Mouse (Mus musculus): ENCODE data around the gene Fuca1.

Fuca1 gene

GRCm38 (mm10) chr4:135951505-135951904, 31.0 kb downstream of the Fuca1 start:
- DNase-seq (ENCODE audit: low read depth in 1 of 2, low spot score in 2 of 2): no peak

DNA sequence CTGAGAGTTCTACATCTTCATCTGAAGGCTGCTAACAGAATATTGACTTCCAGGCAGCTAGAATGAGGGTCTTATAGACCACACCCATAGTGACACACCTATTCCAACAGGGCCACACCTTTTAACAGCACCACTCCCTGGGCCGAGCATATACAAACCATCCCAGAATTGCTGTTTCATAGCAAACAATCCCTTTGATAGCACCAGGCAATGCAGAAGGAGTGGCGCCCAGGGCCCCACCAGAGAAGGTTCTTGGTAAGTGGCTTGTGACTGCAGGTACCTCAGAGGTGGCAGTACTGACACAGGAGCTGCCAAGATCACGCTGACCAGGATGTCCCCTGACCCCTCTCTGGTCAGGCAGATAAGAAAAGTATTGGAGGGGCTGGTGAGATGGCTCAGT, 32.6 kb downstream of the Fuca1 start:
- DNase-seq (ENCODE audit: low read depth in 1 of 2, low spot score in 2 of 2): no peak

- DNase-seq (ENCODE audit: low read depth in 1 of 2, low spot score in 2 of 2): peak in 1 of 2 experiments; percentile 64
Measured at GRCm38 (mm10) chr4:135954241-135954640, 33.7 kb downstream of the Fuca1 start.

- no peak for DNase-seq (ENCODE audit: low read depth in 1 of 2, low spot score in 2 of 2)
Measured at GRCm38 (mm10) chr4:135955886-135956285, 35.4 kb downstream of the Fuca1 start.

DNA sequence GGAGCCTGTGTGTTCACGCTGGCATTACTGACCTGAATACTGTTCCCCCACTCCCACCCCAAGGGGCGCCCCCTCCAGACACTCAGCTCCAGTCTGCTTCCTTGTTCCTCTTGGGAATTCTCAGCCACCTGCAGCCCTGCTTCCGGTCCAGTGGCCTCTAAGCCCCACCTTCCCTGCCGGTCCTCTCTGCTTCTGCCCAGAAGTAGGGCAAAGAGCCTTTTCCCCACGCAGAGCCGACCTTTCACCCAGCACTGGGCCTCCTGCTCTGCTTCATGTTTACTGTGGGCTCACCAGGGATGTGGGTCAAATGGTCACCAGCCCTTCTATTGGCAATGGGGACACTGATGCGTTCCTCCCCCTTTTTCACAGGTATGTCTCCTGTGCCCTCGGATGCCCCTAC, 37.8 kb downstream of the Fuca1 start:
- DNase-seq (ENCODE audit: low read depth in 1 of 2, low spot score in 2 of 2): no peak

GRCm38 (mm10) chr4:135960717-135961116, 40.2 kb downstream of the Fuca1 start:
- DNase-seq (ENCODE audit: low read depth in 1 of 2, low spot score in 2 of 2): peak; percentile 58 to 67

GRCm38 (mm10) chr4:135961709-135962108, 41.2 kb downstream of the Fuca1 start:
- DNase-seq (ENCODE audit: low read depth in 1 of 2, low spot score in 2 of 2): no peak

GRCm38 (mm10) chr4:135962198-135962597, 41.7 kb downstream of the Fuca1 start:
- no peak for DNase-seq (ENCODE audit: low read depth in 1 of 2, low spot score in 2 of 2)

DNA sequence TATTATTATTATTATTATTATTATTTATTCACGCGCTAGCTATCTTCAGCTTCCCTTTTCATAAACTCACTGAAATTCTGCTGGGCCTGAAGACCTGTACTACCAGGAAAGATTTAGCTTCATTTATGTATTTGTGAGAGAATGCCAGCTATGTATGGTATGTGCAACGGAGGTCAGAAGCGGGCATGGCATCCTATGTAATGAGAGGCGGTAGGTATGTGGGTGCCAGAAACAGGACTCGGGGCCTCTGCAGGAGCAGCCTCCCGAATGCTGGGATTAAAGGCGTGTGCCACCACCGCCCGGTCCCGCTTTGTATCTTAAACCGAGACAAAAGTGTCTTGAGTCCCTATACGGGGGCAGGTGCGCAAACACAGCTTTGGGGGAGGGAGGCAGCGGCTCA, 42.4 kb downstream of the Fuca1 start:
- no peak for DNase-seq (ENCODE audit: low read depth in 1 of 2, low spot score in 2 of 2)

DNA sequence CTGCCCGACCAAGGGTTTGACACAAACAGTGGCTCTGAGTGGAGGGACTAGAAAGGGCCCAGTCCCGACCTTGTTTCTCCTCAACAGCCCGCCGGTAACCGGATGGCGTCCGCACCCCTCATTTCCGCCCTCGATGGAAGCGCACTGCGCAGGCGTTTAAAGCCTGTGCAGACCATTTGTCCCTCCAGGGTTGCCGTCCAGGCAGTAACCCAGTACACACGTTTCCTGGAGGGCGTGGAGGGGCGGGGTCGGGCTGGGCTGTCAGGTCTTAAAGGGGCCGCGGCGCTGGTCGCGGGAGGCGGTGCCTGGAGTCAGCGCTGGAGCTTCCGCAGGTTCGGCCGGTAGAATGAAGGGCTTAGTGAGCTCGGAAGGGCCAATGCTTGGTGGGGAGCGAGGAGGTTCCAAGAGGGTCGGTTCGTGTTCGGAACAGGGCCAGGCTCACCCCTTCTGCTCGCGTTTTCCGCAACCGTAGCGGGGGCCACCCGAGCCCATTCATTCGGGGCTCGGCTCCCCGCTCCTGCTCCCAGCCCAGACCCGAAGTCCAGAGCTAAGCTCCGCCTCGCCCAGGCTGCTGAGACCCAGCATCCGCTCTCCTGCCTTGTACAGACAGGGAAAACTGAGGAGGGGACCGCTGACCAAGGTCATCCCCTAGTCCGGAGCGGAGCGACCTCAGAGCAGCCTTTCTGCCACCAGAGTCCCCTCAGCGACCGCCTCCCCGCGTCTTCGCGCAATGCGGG, 43.1 kb downstream of the Fuca1 start, which contains the start of gene Gale:
TSS of gene Gale (plus strand) at position 271 of the 737 bp plus-strand sequence.
- DNase-seq (ENCODE audit: low read depth in 1 of 2, low spot score in 2 of 2): peak; percentile 74 to 84

GRCm38 (mm10) chr4:135964426-135964825, 43.9 kb downstream of the Fuca1 start:
- no peak for DNase-seq (ENCODE audit: low read depth in 1 of 2, low spot score in 2 of 2)

GRCm38 (mm10) chr4:135965113-135965512, 44.6 kb downstream of the Fuca1 start:
- DNase-seq (ENCODE audit: low read depth in 1 of 2, low spot score in 2 of 2): no peak

GRCm38 (mm10) chr4:135966283-135966682, 45.7 kb downstream of the Fuca1 start:
- no peak for DNase-seq (ENCODE audit: low read depth in 1 of 2, low spot score in 2 of 2)

DNA sequence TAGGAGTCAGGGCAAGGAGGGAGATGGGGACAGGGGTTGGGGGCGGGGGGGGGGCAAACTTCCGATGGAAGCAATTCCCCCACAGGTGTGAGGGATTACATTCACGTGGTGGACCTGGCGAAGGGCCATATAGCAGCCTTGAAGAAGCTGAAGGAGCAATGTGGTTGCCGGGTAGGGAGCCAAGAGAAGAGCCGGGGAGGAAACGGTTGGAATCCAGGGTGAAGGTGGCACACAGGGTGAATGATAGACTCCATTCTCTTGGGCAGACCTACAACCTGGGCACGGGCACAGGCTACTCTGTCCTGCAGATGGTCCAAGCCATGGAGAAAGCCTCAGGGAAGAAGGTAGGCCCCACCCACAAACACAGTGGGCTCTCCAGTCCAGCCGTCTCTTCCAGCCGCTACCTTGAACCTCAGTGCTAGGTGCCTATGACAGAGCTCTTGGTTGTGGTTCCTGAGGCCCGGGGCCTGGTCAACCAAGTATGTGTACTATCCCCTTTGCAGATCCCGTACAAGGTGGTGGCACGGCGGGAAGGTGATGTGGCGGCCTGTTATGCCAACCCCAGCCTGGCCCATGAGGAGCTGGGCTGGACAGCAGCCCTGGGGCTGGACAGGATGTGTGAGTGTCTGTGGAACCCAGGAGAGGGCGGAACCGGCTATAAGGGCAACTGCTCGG, 46.7 kb downstream of the Fuca1 start:
- DNase-seq (ENCODE audit: low read depth in 1 of 2, low spot score in 2 of 2): no peak

DNA sequence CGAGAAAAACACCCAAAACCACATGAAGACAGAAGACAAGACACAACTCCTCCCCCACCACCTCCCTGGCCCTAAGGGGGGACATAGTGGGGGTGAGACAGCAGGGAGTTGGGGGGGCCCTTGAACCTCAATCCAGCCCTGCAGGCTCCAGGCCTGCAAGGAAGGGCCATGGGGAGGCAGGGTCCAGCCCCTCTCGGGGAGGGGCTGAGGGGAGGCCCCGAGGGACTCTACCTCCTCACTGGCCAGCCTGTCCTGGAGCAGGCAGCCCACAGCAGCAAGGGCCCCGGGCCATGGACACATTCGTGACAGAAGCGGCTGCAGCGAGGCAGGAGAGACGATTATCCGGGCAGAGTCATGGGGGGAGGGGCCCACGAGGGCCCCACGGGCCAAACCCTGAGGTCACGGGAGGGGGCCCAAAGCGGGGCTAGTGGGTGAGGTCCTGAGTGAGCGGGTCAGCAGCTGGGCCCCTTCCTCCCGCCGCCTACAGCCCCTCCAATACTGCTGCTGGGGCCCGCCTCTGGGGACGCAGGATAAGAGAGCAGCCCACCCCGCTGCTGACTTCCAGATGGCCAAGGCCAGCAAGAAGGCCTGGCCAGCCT, 47.8 kb downstream of the Fuca1 start:
- DNase-seq (ENCODE audit: low read depth in 1 of 2, low spot score in 2 of 2): no peak

DNA sequence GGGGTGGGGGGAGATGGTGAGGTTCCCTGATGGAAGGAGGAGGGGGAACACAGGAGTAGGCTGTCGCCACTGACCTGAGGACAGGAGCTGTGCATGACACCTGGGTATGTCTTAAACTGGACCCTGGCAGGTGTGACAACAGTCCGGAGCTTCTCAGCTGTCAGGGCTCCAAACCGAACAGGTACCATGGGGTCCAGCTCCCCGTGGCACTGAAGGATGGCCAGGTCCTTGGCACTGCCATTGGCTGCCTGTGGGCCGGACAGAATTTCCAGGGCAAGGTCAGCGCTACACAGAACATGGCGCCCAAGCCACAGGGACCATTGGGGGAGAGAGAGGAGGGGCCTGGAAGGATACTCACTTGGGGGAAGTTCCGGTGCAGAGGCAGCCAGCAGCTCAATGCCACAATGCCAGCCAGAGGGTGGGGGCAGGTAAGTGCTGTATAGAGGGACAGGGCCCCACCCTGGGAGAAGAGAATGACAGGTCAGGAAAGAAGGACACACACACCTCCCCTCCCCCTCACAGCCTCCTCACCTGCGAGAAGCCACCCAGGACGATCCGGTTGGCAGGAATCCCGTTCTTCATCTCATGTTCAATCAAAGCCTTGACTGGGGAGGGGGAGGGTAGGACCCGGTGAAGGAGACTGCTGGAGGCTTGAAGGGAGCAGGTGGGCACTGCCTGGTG, 48.7 kb downstream of the Fuca1 start:
- DNase-seq (ENCODE audit: low read depth in 1 of 2, low spot score in 2 of 2): no peak

- DNase-seq (ENCODE audit: low read depth in 1 of 2, low spot score in 2 of 2): no peak
Measured at GRCm38 (mm10) chr4:135970585-135970984, 50.0 kb downstream of the Fuca1 start.

DNA sequence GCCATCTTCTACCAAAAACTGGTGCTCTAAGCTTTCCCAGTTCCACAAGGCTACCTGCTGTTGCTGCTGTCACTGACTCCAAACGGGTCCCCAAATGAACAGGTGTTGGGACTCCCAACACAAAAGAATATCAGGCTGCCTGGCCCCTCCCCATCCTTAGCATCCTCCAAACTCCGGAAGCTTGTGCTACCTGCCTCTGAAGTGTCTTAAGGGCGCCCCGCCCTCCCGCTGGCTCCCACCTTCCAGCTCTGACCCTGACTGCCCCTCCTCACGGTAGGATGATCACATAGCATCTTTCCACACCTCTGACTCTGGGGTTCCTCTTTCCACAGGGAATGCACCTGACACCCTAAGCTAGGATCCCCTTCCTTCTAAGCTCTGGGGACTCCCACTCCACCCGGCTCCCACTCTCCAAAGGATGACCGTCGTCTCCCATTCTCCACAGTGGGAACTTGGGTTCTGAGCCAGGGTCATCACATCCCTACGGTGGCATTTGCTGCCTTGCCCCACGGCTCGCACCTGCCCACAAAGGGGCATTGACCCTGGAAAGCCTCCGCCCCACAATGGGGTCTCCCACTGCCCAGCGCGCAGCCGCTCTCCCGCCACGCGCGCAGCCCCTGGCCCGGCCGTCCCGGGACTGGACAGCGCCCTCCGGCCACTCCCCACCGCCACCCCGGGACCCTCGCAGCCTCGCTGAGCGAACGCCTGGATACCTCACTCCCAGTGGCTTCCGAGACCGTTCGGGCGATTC, 51.4 kb downstream of the Fuca1 start:
- DNase-seq (ENCODE audit: low read depth in 1 of 2, low spot score in 2 of 2): no peak

DNA sequence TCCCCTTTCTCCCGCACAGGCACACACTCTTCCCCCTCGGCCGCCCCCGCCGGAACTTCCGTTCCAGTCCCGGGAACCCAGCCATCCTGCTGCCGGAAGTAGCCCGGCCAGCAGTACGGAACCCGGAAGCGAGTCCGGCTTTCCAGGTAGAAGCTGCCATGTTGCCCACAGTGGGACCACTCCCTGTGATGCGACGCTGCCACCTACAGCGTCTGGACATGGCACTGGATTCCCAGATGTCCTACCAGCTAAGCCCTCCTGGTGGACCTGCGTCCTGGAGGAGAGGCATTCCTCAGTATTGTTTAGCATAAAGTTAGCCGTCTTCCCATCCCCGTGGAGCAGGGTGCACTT, 52.0 kb downstream of the Fuca1 start, which contains the start of gene Lypla2:
TSS of gene Lypla2 (minus strand) at position 71 of the 351 bp plus-strand sequence.
- peak in 1 of 2 experiments; percentile 46 for DNase-seq (ENCODE audit: low read depth in 1 of 2, low spot score in 2 of 2)

DNA sequence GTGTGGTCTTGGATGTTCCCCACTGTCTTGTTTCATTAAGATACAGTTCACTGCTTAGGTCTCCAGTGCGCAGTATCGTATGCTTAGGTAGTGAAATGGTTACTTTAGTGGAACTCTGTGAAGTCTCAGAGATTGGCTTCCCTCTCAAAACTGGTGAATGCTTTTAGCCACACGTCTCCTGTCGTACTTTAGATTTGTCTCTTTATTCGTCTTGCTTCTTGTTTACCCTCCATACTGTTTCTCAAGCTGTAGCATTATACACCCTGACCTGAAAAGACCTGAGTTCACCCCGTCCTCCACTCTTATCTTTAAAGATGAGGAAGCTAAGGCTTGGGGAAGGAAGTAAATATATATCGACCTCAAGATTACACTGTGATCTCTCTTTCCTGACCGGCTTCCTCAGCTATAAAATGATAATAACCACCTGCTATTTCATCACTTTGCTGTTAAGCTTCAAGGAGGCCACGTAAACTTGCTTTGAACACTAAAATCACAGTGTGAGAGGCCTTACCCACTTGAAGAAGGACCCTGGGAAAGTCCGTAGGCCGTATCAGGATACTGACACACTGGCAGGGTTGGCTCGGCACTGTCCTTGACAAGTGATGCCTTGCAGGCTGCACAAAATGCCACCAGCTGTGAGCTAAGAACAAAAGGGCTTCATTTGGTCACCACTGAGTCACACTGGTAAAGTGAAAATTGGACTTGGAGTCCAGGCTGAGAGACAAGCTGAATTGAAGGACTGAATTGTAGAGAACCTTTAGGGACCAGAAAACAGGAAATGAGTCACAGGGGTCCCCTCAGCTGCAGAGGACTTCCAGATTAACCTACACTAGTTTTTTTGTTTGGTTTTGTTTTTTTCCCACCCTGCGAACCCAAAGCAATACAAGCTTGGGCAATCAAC, 52.6 kb downstream of the Fuca1 start:
- DNase-seq (ENCODE audit: low read depth in 1 of 2, low spot score in 2 of 2): no peak

Measured in monocyte, adult 2 months (primary cell).